Mouse (Mus musculus): ENCODE results near the gene 2810021J22Rik.

GRCm38 (mm10) chr11:58870961-58871360 lies 3.9 kb downstream of the 2810021J22Rik start:
- TF ChIP-seq CTCF (IDR thresholded peaks at IDR 0.05; ENCODE audit: low read depth, low read length) (no peak), POLR2A (IDR thresholded peaks at IDR 0.05; ENCODE audit: insufficient read depth, low read length) (no peak), EP300 (IDR thresholded peaks at IDR 0.05; ENCODE audit: insufficient read depth, low read depth, low read length) (no peak)

Data from ES-Bruce4 (cell line).